Mouse (Mus musculus): Measurements from ENCODE around the gene Zfp280d.

Zfp280d gene

DNA sequence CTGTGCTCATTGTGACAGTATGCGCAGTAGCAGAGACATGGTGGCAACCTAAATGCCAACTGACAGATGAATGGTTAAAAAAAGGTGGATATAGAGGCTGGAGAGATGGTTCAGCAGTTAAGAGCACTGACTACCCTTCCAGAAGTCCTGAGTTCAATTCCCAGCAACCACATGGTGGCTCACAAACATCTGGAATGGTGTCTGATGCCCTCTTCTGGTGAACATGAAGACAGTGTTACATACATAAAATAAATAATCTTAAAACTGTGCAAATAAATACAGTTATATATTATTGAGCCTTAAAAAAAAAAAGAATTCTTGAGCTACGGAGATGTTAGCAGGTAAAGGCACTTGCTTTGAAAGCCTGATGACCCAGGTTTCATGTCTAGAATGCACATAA, 97.7 kb downstream of the Zfp280d start:
- peak; percentile 20 for DNase-seq (ENCODE audit: low read depth, low spot score)

DNA sequence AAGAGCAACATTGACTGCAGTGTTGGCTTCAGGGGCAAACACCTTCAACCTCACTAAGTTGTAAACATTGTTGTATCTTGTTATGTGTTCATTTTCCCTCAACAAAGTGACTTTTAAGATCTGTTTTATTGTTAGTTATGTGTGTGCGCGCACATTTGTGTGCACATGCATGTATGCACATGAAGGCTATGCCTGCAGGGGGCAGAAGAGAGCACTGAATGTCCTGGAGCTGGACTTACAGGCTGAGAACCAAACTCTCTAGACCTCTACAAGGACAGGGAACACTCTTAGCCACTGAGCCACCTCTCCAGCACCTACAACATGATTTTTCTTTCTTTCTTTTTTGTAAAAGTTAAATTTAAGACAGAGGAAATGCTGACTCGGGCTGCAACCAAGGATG, 99.4 kb downstream of the Zfp280d start:
- DNase-seq (ENCODE audit: low read depth, low spot score), result peak; percentile 89

- no peak for DNase-seq (ENCODE audit: low read depth, low spot score)
These were observed 100.3 kb downstream of the Zfp280d start for GRCm38 (mm10) chr9:72374996-72375395.

- DNase-seq (ENCODE audit: low read depth, low spot score), result no peak
These were observed 101.0 kb downstream of the Zfp280d start for GRCm38 (mm10) chr9:72375639-72376038.

GRCm38 (mm10) chr9:72385786-72386185, 111.1 kb downstream of the Zfp280d start:
- DNase-seq (ENCODE audit: low read depth, low spot score), result no peak

- no peak for DNase-seq (ENCODE audit: low read depth, low spot score)
These were observed 114.3 kb downstream of the Zfp280d start for GRCm38 (mm10) chr9:72388934-72389333.

DNA sequence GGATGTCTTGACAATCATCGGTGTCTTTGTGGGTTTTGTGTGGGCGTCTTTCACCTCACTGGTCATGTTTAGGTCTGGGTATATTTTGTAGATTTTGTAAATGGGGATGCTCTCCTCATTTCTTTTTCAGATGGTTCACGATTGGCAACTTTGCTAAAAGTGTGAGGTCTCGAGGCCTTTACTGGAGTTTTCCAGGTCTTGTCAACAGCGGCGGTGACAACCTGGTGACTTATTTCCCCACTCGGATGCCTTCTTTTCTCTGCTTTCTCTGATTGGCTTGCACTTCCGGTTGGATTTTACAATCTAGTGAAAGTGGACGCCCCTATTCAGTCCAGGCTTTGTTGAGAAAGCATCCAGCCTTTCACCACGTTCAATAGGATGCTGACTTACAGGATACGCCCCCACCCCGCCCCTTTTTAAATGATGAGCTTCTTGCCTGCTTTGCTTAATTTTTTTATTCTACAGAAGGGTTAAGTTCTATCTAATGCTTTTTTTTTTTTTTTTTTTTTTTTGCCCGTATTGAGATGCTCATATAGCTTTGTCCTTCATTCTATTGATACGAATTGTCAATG, 114.9 kb downstream of the Zfp280d start:
- DNase-seq (ENCODE audit: low read depth, low spot score), result peak; percentile 18

- DNase-seq (ENCODE audit: low read depth, low spot score), result no peak
These were observed 115.8 kb downstream of the Zfp280d start for GRCm38 (mm10) chr9:72390321-72391077.

DNA sequence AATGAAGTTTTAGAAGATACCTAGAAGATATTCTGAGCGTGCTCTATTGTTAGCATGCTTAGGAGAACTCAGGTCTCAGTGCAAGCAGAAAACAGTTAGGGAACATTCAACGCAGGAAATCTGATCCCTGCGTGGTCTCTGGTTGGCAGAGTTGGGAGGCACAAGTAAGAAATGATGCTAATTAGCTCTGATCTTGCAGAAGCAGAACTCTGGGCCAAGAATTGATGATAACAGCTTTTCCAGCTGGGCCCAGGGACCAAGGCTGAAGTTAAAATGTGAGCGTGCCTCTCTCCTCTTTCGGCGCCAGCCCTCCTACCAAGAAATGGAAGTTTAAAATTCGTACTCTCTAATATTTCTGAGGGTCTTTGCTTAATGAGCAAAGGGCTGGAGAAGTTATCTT, 118.0 kb downstream of the Zfp280d start:
- no peak for DNase-seq (ENCODE audit: low read depth, low spot score)

- no peak for DNase-seq (ENCODE audit: low read depth, low spot score)
These were observed 118.6 kb downstream of the Zfp280d start for GRCm38 (mm10) chr9:72393238-72393637.

- DNase-seq (ENCODE audit: low read depth, low spot score), result no peak
These were observed 119.2 kb downstream of the Zfp280d start for GRCm38 (mm10) chr9:72393869-72394341.

DNA sequence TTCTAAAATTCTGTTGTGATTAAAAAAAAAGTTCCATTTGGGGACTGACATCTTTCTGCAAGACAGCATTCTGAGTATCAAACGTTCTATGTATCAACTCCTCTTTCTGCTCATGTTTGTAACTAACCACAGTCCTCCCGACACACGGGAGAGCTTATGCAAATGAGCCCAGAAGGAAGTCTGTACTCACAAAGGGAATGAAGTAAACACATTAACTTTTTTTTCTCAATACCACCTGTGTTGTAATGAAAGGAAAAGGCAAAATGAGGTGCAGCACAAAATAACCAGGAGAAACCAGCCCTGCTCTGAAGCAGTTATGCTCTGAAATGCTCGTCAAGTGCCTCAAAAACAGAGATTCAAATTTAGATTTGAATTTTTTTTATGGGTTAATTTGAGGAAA, 125.5 kb downstream of the Zfp280d start:
- DNase-seq (ENCODE audit: low read depth, low spot score), result no peak

- DNase-seq (ENCODE audit: low read depth, low spot score), result peak; percentile 16
These were observed 127.1 kb downstream of the Zfp280d start for GRCm38 (mm10) chr9:72401769-72402168.

DNA sequence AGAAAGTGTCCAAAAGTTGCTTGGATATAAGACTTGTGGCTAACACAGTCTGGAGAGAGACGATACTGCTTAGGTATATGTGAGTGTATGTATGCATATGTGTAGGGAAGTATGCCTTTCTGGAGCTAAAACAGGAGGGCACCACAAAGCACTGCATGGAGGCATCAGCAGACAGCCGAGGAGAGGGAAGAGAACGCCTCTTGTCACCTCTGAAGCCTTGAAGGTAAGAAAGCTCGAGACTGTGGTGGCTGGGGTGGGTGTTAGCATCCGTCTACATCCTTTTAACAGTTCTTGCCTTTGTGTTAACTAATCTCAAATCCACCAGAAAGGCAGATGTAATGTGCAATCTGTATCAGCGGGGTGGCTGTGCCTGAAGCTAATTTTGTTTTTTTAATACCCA, 128.8 kb downstream of the Zfp280d start:
- DNase-seq (ENCODE audit: low read depth, low spot score), result no peak

DNA sequence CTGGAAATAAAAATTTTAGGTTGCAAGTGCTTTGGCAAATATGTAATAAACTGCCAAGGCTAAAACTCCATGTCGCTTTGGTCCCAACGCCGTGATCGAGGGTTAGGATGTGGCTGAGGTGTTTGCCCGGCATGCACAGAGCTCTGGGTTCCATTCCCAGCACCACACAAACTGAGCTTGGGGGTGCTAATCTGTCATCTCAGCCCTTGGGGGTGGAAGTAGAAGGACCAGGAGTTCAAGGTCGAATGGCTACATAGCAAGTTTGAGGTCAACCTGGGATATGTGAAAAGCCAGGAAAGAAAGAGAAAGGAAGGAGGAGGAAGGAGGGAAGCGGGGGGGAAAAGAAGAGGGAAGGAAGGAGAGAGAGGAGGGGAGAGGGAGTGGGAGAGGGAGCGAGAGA, 129.8 kb downstream of the Zfp280d start:
- no peak for DNase-seq (ENCODE audit: low read depth, low spot score)

DNA sequence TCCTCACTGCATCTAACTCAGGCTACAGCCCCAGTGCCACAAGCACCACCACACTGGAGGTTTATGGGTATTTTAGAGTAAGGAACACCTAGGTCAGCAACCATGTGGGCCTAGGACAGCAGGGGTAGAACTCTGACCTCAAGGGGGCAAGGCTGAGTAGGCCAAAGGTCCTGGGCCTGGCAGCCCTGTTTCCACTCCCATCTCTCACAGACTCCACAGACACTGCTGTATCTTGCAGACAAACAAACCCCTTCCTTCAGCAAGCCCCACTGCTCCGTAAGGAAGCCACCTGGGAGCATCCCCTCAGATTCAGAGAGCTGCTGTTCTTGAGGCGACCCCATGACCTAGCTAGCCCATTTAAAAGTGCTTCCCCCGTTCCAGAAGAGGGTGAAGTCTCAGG, 130.3 kb downstream of the Zfp280d start:
- DNase-seq (ENCODE audit: low read depth, low spot score), result no peak

DNA sequence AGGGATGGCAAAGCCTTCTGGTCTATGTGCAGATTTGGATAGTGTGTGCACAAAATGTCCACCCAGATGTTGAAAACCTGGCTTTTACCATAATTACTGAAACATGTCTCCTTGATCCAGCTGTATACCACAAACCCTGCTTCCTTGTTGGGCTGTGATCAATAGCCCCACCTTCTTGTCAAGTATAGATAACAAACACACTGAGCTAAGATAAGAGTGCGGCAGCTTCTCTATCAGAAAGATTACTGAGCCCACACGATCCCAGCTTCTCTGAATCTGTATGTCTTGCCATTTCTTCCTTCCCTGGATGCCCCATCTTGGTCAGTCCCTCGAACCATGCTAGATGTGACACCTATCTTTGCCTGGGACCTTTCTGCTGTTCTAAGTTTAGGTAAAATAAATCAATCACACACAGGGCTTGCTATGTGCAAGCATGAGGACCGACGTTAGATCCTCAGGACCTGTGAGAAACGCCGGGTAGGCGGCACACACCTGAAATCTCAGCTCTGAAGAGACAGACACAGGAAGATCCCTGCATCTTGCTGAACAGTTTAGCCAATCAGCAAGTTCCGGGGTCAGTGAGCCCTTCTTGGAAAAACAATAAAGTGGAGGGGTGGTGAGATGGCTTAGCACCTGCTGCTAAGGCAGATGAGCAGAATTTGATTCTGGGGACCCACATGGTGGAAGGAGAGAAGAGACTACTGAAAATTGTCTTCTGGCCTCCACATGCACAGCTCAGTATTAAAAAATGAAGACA, 131.4 kb downstream of the Zfp280d start:
- DNase-seq (ENCODE audit: low read depth, low spot score), result no peak

DNA sequence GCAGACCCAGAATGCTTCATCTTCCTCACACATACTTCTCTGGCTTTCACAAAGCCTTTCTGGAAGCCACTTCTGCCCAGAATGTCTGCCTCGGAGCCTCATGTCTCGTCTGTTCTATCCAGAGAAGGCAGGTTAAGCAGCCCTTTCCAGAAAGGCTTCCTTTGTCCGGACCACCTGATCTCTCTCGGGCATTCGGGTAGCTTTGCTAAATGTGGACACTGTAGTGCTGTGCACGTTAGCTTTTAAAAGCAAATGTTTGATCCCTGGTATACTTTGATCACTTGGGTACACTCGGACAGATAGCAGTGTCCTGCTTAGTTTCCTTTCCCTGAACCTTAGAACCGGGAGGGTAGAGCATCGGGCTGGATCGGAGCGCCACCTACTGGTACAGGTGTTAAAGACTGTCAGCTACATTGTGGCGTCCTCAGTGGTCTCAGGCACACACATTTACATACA, 133.5 kb downstream of the Zfp280d start:
- peak; percentile 81 for DNase-seq (ENCODE audit: low read depth, low spot score)

DNA sequence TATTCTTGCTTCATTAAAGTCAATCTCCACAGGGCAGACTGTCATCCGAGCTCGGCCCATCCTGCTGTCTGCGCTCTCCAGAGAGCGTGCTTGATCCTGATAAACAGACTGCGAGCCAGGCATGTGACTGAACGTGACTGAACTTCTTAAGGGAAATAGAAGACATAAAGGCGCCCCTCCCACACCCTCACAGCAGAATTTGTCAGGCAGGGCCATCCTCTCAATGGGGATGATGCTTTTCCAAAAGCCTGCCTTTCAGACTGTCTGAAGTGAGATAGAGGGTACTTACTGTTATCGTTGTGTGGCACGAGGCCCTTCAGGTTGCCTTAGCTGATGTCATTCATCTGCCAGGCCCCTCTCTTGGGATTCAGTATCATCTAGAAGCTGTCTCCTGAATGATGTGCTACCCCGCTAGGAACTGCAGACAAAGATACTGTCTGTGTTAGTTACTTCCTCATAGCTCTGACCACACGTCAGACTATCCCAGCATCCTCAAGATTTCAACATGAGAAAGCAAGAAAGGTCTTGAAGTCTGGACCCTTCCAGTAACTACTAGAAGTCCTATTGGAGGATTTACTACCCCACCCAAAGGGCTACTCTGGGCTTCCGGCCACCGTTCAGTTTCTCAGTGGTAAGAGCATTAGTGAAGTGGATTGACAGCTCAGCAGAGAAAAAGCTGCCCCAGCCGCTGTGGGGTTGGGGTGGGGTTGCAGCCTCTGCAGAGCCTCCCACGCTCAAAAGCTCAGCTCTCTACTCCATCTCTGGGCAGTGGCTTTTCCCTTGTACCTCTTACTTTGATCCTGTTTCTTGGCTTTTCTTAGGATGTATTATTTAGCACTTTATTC, 134.9 kb downstream of the Zfp280d start:
- DNase-seq (ENCODE audit: low read depth, low spot score), result no peak

DNA sequence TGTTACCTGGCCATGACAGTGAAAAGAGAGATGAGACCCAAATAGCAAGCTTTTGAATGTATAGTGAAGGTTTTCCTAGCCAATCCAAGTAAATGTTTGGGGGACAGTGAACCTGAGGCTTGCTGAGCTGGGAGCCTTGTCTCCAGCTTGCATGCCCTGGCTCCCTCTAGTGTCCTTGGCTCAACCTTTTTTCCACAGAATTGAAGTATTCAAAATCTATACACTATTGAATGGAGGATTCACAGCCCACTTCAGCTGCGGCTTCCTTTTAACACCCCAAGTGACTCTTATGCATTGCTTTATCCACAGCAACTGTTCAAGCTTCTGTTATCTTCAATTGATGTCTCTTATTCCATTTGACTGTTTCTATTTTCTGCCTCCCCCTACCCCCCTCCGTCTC, 137.1 kb downstream of the Zfp280d start:
- no peak for DNase-seq (ENCODE audit: low read depth, low spot score)

All from R1 (cell line).